Mouse (Mus musculus) urinary bladder, postnatal 14 days (tissue): ENCODE measurements around the gene Inpp5d.

ENCODE experiments used
- DNase-seq: peaks from one replicate; pipeline ENCODE4 v3.0.0; 2021; ENCODE audit warnings: low spot score

Gene Inpp5d

GRCm38 (mm10) chr1:87624826-87625225 lies 4.7 kb downstream of the Inpp5d start:
- no peak for DNase-seq

GRCm38 (mm10) chr1:87625254-87626025 lies 5.3 kb downstream of the Inpp5d start:
- DNase-seq = no peak

GRCm38 (mm10) chr1:87626344-87626743 lies 6.2 kb downstream of the Inpp5d start:
- DNase-seq = peak; percentile 13

DNA sequence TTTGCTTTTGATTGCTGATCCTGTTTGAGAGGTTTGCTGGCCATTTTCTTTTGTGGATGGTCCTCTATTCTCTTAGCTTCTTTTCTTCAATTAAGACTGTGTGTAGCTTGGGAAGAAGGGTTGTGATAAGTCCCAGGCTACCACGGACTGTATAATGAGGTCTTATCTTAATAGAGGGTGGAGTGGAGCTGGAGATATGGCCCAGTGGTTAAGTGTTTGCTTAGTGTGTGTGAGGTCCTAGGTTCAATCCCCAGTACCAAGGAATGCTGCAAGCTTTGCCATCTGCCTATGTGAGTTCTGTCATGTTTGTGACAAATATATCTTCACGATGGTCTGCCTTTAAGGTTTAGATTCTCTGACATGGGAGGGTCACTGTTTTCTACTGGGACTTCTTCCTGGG lies 8.0 kb downstream of the Inpp5d start:
- DNase-seq = no peak

DNA sequence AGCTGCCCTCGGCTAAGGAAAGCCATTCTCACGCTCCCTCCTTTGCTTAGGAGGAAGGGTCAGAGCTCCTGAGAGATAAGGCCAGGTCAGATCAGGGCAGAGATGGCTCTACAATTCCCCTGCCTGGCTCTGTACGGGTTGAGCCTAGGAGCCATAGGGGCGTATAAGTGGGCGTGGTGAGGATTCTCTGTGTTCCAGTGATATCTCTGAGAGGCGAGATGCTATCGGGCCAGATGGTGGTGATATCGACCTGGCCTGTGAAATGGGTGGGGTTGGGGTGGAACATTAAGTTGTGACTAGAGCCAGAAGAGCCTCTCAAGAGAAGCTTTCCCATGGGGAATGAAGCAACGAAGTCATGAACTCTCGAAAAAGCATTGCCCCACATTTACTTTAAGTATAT lies 11.5 kb downstream of the Inpp5d start:
- DNase-seq = no peak

GRCm38 (mm10) chr1:87632163-87632562 lies 12.1 kb downstream of the Inpp5d start:
- no peak for DNase-seq

DNA sequence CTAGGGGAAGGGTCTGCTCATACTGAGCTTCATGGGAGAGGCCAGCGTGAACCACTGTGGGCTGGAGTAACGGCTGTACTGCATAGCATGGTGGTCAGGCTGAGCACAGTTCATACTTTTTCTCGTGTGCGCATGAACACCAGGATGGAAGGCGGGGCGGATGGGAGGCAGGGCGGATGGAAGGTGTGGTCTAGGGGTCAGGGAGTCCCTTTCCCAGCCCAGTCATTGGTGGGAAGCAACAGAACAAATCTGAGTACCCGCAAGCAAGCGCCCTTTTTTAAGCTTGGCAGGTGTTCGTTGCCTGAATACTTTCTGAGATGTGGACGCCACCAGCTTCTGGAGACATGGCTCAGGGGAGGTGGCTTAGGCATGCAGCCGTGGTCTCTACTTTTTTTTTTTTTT lies 16.6 kb downstream of the Inpp5d start:
- no peak for DNase-seq

GRCm38 (mm10) chr1:87637121-87637877 lies 17.2 kb downstream of the Inpp5d start:
- no peak for DNase-seq

- no peak for DNase-seq
Measured at GRCm38 (mm10) chr1:87637878-87638600, 17.9 kb downstream of the Inpp5d start.

GRCm38 (mm10) chr1:87639724-87640123 lies 19.6 kb downstream of the Inpp5d start:
- DNase-seq = no peak

- DNase-seq = no peak
Measured at GRCm38 (mm10) chr1:87640165-87640661, 20.1 kb downstream of the Inpp5d start.

DNA sequence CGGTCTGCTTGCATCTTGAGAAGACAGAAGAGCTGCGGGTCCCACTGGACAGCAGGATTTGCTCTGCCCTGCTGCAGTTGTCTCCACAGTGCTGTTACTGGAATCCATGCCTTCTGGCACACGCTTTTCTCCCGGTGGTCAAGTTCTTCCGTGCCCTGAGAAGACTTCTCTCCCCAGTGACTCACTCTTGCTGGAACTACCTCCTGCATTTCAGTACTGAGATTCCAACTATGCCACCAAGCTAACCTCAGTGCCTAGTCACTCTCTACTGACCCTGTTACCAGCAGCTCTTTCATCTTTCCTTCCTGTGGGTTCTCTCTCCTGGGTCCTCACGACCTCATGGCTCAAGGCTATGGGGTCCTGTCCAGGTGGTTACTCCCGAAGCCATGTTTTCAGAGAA lies 22.9 kb downstream of the Inpp5d start:
- no peak for DNase-seq

- no peak for DNase-seq
Measured at GRCm38 (mm10) chr1:87645041-87645440, 24.9 kb downstream of the Inpp5d start.

DNA sequence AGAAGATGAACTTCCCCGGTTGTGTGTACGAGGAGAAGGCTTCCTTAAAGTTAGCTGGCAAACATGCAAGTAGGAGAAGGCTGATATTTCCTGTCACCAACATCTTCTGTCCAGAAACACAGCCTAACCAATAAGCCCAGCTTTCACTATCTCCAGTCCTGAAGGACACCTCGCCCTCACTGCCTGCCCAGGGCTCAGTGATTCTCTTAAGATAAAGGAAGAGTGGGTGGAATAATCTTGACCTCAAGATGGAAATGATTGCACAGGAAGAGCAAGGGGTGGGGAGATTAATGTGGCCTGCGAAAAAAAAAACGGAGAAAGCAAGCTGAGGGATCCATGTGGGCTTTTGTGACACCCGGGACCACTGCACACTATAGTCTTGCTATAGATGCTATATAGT lies 25.6 kb downstream of the Inpp5d start:
- DNase-seq = no peak

- no peak for DNase-seq
Measured at GRCm38 (mm10) chr1:87647820-87648219, 27.7 kb downstream of the Inpp5d start.

DNA sequence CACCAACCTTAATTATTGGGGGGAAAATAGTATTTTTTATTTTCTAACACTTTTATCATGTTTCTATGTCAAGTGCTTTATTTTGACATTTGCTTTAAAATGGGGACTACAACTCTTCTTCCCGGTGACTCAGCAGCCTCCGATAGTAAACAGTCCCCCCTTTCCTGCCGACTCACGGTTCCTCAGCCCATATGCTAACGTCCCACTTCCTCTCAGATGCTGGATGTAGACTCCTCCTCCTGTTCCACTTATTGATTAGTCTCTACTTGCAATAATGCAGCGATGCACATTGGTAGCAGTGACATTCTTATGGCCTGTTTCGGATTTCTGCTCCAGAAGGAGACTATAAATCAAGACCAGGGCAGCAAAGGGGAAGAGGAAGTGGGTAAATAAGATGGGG lies 28.5 kb downstream of the Inpp5d start:
- no peak for DNase-seq

DNA sequence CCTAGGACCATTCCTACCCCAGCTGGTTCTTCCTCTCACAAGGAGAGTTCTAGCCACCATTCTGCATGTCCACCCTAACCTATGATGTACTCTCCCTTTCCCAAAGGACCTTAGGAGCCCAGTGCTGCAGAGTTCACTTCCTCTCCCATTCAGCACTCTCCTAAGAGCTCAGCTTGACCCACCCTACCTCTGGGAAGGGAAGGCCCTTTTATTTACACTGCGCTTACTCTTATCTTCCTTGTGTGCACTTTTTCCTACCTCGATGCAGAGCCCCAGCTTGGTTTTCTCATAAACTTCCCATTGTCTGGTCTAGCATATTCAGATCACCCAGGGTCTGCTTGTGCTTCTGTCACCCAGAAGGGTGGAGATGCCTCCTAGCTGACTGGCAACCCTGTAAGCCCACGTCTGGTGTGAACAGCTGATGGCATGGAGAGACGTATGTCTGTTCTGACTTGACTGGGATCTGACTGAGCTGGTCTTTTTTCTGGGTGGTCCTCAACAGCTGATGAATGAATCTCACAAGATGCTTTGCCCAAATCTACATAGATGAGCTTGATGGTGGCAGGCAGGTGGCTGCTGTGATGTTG lies 29.2 kb downstream of the Inpp5d start:
- DNase-seq = no peak

- DNase-seq = no peak
Measured at GRCm38 (mm10) chr1:87649958-87650474, 29.9 kb downstream of the Inpp5d start.

DNA sequence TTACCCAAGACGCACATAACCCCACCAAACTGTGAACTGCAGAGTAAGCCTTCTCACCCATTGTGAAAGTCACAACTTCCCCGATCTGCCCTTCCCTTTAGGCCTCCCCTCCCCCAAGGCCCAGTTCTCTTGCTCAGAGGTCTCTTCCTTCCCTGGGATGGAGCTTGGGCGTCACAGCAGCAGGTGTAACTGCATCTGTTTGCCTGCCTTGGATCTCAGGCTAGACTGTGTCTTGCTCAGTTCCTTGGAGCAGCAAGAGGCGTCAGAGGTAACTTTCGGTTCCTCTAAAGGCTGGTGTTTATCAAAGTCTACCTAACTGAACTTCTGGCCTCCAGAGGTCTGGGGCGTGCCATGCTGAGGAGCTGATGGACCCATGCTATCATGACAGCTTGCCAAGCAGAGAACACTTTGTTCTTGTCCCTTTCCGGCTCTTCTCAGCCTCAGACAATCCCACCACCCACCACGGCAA lies 30.5 kb downstream of the Inpp5d start:
- no peak for DNase-seq

- DNase-seq = no peak
Measured at GRCm38 (mm10) chr1:87651436-87651835, 31.3 kb downstream of the Inpp5d start.

GRCm38 (mm10) chr1:87655101-87655500 lies 35.0 kb downstream of the Inpp5d start:
- no peak for DNase-seq

DNA sequence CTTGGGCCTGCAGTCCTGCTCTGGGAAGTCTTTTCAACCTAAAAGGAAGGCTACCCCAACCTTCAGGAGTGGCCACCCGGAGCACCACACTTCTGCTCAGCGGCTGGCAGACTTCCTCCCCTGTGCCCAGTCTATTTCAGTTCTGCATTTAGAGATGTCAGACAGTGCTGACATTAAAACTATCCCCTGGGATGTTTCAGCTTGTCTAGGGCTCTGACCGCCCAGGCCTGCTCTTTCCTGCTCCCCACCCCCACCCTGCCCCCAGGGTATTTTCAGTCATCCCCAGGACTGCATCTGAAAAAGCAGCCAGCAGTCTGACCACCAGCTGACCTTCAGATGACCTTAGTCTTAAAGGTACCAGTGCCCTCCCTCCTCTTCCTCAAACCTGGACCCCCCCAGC lies 38.0 kb downstream of the Inpp5d start:
- no peak for DNase-seq
